Mouse (Mus musculus) liver, postnatal 0 days (tissue): Measurements from ENCODE around the gene Gm37240. TPM values are rescaled to one million over a fixed set of nuclear protein-coding genes. Genes with fewer than 3 reads are reported as not detected.

Experiments
- ATAC-seq: fragments of 200-750 bp; cut with Nextera tagmentation; 2 replicates; pipeline ENCODE4 v1.8.0; 2017; ENCODE audit warnings: mild to moderate bottlenecking, moderate library complexity
- DNase-seq: peaks from one replicate; pipeline ENCODE4 v3.0.0-alpha.2; 2016
- H3K27ac ChIP-seq: fragments of 300-500 bp; sonication (generic); 2 replicates; pipeline ENCODE4 v1.5.1; 2014; ENCODE audit warnings: antibody characterized with exemption, moderate library complexity, mild to moderate bottlenecking, low read depth
- H3K27me3 ChIP-seq: fragments of 300-500 bp; sonication (generic); 2 replicates; pipeline ENCODE4 v1.6.1; 2014; ENCODE audit warnings: low read length, control low read depth, mixed read lengths; ENCODE audit not compliant: insufficient read depth
- H3K36me3 ChIP-seq: fragments of 300-500 bp; sonication (generic); replicated peaks from 2 replicates; pipeline ENCODE4 v1.6.1; 2014; ENCODE audit warnings: mild to moderate bottlenecking, control low read depth, low read length, moderate library complexity, mixed read lengths; ENCODE audit not compliant: insufficient read depth
- H3K4me1 ChIP-seq: fragments of 300-500 bp; sonication (generic); 2 replicates; pipeline ENCODE4 v1.6.1; 2014; ENCODE audit warnings: antibody characterized with exemption, mild to moderate bottlenecking, control low read depth; ENCODE audit not compliant: insufficient read depth
- H3K4me2 ChIP-seq: fragments of 300-500 bp; sonication (generic); 2 replicates; pipeline ENCODE4 v1.6.1; 2014; ENCODE audit warnings: low read depth, mild to moderate bottlenecking, low read length, moderate library complexity, mixed read lengths
- H3K4me3 ChIP-seq: fragments of 300-500 bp; sonication (generic); 2 replicates; pipeline ENCODE4 v1.5.1; 2014; ENCODE audit warnings: low read depth, low read length
- H3K9ac ChIP-seq: fragments of 300-500 bp; sonication (generic); replicated peaks from 2 replicates; pipeline ENCODE4 v1.6.1; 2014; ENCODE audit warnings: mild to moderate bottlenecking, moderate library complexity
- H3K9me3 ChIP-seq: fragments of 300-500 bp; sonication (generic); 2 replicates; pipeline ENCODE4 v1.6.1; 2016; ENCODE audit warnings: mild to moderate bottlenecking, control low read depth, low read length, mixed read lengths
- CTCF ChIP-seq: sonication (generic); IDR thresholded peaks from 2 replicates; pipeline ENCODE4 v1.5.1; 2016; ENCODE audit warnings: antibody characterized with exemption, low read depth
- EP300 ChIP-seq: IDR thresholded peaks from 2 replicates; pipeline ENCODE4 v1.6.1; 2016; ENCODE audit warnings: antibody characterized with exemption, low read depth, mild to moderate bottlenecking
- WGBS: fragments of 180-500 bp; shearing (Covaris S2); extraction: QIAGEN DNeasy Blood & Tissue Kit; methylation state at CpG from one replicate; pipeline ENCODE4 v1.1.7; 2014; ENCODE audit not compliant: insufficient replicate concordance; 5-methylcytosine and 5-hydroxymethylcytosine counted together
- polyA plus RNA-seq: library from polyadenylated mRNA; unstranded; fragments of >200 nt; fragmentation: Nextera tagmentation; extraction: Ambion mirVana; gene quantifications from 2 replicates; pipeline ENCODE4 v1.2.1, GENCODE M21; 2015

Gene Gm37240
- polyA plus RNA-seq, 1 experiment from 2014 or later = 0.72 TPM

DNA sequence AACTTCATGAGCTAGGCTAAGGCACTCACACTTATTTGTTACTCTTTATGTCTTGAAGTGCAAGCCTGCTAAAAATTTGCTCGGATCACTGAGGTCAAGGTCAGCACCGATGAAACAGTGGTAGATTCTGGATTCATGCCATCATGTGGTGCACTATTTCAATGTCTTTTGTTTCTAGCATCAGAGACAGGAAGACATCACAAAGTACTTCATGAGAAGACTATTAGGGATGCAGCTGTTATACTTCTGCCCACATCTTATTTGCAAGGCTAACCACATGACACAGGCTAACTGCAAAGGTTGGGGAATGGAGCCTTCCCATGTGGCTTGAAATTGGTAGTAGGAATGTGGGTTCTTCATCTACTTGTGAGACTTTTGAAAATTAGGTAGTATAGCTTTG lies 1081.1 kb downstream of the Gm37240 start:
- WGBS = 62% methylated on average over 2 of the region's 2 CpGs
- H3K27ac ChIP-seq = no peak overlapping the region
- TF ChIP-seq EP300 = no peak
- H3K36me3 ChIP-seq = no peaks in the 10 kb centered on the region
- H3K9me3 ChIP-seq = no peaks in the 10 kb centered on the region
- H3K4me2 ChIP-seq = no peak overlapping the region
- H3K27me3 ChIP-seq = no peaks in the 10 kb centered on the region
- DNase-seq (no peak), ATAC-seq (no peak)
- no peak overlapping the region for H3K9ac ChIP-seq
- H3K4me3 ChIP-seq = no peak overlapping the region
- H3K4me1 ChIP-seq = peaks cover 3% of the 10 kb centered on the region; the same call in 1 of the 2 replicates

DNA sequence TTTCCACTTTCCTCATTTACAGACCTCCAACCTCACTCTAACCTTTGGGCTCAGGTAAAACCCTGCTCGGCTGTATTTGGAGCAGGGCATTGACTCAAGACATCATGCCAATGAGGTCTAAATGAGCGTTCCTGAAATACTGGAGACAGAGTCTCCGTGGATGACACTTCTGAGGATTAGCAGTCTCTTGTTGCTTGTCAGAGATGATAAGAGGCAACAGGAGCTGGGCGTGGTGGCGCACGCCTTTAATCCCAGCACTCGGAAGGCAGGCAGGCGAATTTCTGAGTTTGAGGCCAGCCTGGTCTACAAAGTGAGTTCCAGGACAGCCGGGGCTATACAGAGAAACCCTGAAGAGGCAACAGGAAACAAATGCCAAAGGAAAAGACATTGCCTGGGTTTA lies 1083.3 kb downstream of the Gm37240 start:
- H3K4me1 ChIP-seq = peaks cover 3% of the 10 kb centered on the region; the same call in 1 of the 2 replicates
- ATAC-seq = no peak
- H3K27me3 ChIP-seq = no peaks in the 10 kb centered on the region
- H3K9me3 ChIP-seq = no peaks in the 10 kb centered on the region
- no peak overlapping the region for H3K27ac ChIP-seq
- H3K4me2 ChIP-seq = peak overlapping the region; percentile 35; the same call in 1 of the 2 replicates
- 39% methylated on average over 9 of the region's 9 CpGs for WGBS
- DNase-seq = no peak
- H3K4me3 ChIP-seq = no peak overlapping the region
- H3K9ac ChIP-seq = no peak overlapping the region
- H3K36me3 ChIP-seq = no peaks in the 10 kb centered on the region
- TF ChIP-seq CTCF (no peak), EP300 (no peak)

DNA sequence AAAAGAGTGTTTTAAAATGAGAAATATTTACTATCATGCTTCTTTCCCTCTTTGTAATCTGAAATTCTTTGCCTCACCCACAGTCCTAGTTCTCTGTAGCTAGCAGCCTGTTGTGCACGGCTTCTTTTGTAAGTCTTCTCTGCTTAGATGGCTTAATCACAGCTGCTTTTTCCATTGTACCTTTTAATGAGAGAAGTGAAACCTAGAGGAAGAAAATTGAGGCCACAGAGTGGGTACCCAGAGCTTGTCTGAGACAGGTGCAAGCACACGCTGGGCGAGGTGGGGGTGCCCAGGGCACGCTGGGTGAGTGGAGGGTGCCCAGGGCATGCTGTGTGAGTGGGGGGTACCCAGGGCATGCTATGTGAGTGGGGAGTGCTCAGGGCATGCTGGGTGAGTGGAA lies 1099.4 kb downstream of the Gm37240 start:
- WGBS = 79% methylated on average over 4 of the region's 4 CpGs
- ATAC-seq (no peak), DNase-seq (no peak)
- no peaks in the 10 kb centered on the region for H3K36me3 ChIP-seq
- TF ChIP-seq EP300 (no peak), CTCF (no peak)
- H3K9ac ChIP-seq = no peak overlapping the region
- H3K27ac ChIP-seq = no peak overlapping the region
- H3K4me3 ChIP-seq = no peak overlapping the region
- no peaks in the 10 kb centered on the region for H3K4me1 ChIP-seq
- peaks cover 4% of the 10 kb centered on the region for H3K9me3 ChIP-seq
- H3K4me2 ChIP-seq = no peak overlapping the region
- H3K27me3 ChIP-seq = no peaks in the 10 kb centered on the region

DNA sequence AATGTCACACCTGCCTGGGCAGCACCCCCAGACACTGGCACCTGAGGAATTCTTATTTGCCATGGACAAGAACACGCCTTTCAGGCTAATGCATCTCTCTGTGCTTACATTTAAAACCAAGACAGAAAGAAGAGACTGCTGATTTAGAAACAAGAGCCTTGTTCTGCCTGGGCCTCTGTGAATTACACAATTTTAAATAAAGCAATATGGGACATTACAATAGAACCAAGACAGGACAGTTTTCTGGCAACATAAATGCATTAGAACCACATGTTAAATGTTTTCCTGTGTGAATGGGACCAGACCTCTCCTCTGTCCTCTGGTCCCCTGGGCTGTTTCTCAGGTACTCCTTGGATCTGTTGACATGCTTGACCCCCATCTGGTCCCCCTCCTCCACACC lies 1111.2 kb downstream of the Gm37240 start:
- DNase-seq (no peak), ATAC-seq (no peak)
- Histone ChIP-seq H3K4me1 (peaks cover 8% of the 10 kb centered on the region; the same call in 1 of the 2 replicates), H3K27me3 (no peaks in the 10 kb centered on the region), H3K9ac (no peak overlapping the region), H3K4me2 (no peak overlapping the region), H3K27ac (no peak overlapping the region), H3K4me3 (no peak overlapping the region), H3K36me3 (no peaks in the 10 kb centered on the region), H3K9me3 (no peaks in the 10 kb centered on the region)
- WGBS = 95% methylated on average over 1 of the region's 1 CpGs
- no peak for TF ChIP-seq CTCF

DNA sequence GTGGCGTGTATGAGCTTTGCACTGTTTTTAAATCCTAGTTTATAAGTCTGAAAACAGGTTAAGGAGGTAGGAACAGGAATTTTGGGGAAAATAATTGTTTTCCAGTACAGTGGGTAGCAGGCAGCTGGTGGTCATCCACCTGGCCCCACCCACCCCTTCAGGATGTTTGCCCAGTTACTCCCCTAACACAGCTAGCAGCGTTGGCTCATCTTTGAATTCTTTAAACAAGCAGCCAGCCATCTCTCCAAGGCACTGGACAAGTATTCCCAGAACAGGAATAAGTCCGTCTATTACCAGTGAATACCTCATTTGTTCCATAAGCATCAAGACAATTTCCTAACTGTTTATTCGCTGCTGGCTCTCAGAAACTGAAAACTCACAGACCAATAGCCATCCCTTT lies 1111.7 kb downstream of the Gm37240 start:
- H3K4me2 ChIP-seq = no peak overlapping the region
- ATAC-seq = no peak
- no peak for DNase-seq
- H3K4me1 ChIP-seq = peaks cover 8% of the 10 kb centered on the region; the same call in 1 of the 2 replicates
- H3K27ac ChIP-seq = no peak overlapping the region
- TF ChIP-seq CTCF (no peak), EP300 (no peak)
- H3K9ac ChIP-seq = no peak overlapping the region
- H3K36me3 ChIP-seq = no peaks in the 10 kb centered on the region
- no peaks in the 10 kb centered on the region for H3K27me3 ChIP-seq
- H3K9me3 ChIP-seq = no peaks in the 10 kb centered on the region
- 72% methylated on average over 4 of the region's 4 CpGs for WGBS
- H3K4me3 ChIP-seq = no peak overlapping the region

DNA sequence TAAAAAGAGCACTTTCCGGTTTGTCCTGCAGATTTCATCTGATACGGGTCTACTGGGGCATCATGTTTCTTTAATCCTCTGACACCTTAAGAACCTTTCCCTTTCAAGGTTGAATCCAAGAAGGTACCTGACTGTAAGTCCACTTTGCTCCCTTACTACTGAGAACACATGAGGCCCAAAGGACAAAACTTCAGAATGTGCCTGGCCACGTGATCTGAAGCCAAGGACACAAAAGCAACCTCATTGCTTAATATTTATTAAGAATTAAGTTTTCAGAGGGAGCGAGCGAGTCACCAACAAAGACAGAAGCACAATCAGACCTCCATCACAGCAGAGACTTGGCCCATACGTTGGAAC lies 1112.3 kb downstream of the Gm37240 start:
- no peak overlapping the region for H3K27ac ChIP-seq
- H3K9me3 ChIP-seq = no peaks in the 10 kb centered on the region
- peaks cover 11% of the 10 kb centered on the region; the same call in 1 of the 2 replicates for H3K4me1 ChIP-seq
- no peak for DNase-seq
- no peak overlapping the region for H3K4me3 ChIP-seq
- no peak for ATAC-seq
- H3K4me2 ChIP-seq = no peak overlapping the region
- no peaks in the 10 kb centered on the region for H3K36me3 ChIP-seq
- 81% methylated on average over 6 of the region's 6 CpGs for WGBS
- H3K27me3 ChIP-seq = no peaks in the 10 kb centered on the region
- no peak overlapping the region for H3K9ac ChIP-seq
- TF ChIP-seq EP300 (no peak), CTCF (no peak)
